Mouse (Mus musculus) bone marrow macrophage, adult 2 months (primary cell): Measurements from ENCODE around the gene Rela.

Source experiments
- CTCF ChIP-seq: IDR thresholded peaks from 2 replicates; pipeline ENCODE4 v1.5.1; 2012; ENCODE audit warnings: low read depth, mild to moderate bottlenecking, low read length, moderate library complexity
- POLR2A ChIP-seq: IDR thresholded peaks from 2 replicates; pipeline ENCODE4 v1.6.1; 2012; ENCODE audit warnings: mild to moderate bottlenecking, low read depth, low read length, borderline replicate concordance

DNA sequence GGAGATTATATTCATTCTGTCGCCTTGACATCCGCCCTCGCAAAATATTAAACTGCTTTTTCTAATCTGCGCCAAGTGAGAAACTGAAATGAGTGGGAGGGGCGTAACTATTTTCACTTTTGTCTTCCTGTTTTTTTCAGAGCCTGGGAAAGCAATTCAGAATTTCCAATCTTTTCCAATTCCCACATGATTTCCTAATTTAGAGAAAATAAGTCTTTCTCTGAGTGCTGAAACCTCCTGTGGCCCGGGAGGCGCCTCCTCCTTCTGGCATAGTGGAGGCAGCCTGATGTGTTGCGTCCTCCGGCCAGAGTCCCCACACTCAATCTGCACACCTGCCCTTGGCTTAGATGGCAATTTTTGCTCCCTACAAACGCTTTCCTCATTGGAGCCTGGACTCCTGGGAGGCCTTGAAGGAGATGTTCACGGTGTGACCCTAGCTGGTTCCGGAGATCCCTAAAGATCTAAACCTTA is 677 bp upstream of the Rela start:
- TF ChIP-seq CTCF (no peak), POLR2A (no peak)
